Mouse (Mus musculus): ENCODE measurements at regions not wholly inside any gene's neighbourhood (a gene's known extent, or its start where the extent isn't known, plus 50 kb on each side); places are given as distances from the start of the nearest gene placed in this dataset.

DNA sequence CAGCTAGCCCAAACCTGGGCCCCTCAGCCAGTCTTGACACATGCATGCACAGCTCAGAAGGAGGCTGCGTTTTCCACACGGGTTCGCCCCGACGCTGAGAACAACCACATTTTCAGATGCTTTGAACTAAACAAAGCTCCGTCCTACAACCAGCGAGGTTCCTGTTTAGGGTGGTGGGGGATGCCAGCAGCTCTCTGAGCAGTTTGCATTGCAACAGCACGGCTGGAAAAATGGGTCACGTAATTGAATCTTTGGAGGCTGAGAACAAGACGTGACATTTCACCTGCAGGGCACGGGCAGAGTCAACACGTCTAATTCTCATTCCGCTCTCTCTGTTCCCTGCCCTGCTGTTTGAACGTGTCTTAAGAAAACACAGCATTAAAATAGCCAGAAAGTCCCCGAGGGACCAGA lies 119.2 kb downstream of the Syk start:
- no peak for DNase-seq (ENCODE audit: low spot score in 2 of 2)

GRCm38 (mm10) chr13:52703401-52704164 lies 120.6 kb downstream of the Syk start:
- DNase-seq (ENCODE audit: low spot score in 2 of 2): no peak

- DNase-seq (ENCODE audit: low spot score in 2 of 2): no peak
These were observed 121.7 kb downstream of the Syk start for GRCm38 (mm10) chr13:52704673-52705072.

DNA sequence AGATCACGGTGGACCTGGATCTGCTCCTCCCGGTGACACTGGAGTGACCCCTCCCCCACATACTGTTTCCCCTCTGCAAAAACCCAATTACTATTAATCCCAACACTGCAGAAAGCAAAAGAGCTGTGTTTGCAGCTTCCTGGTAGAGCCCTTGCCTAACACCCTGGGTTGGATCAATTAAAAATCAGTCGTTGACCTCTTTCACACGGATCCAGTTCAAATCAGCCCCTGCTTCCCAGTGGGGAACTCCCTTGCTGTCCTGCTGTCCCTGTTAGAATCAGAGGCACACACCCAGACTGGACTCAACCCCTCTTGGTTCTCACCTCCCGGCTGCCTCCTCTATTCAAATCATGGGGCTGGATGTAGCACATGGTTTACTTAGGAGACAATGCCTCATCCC lies 126.6 kb downstream of the Syk start:
- no peak for DNase-seq (ENCODE audit: low spot score in 2 of 2)

- peak; percentile 44 to 77 for DNase-seq (ENCODE audit: low spot score in 2 of 2)
These were observed 128.9 kb downstream of the Syk start for GRCm38 (mm10) chr13:52711713-52712369.

DNA sequence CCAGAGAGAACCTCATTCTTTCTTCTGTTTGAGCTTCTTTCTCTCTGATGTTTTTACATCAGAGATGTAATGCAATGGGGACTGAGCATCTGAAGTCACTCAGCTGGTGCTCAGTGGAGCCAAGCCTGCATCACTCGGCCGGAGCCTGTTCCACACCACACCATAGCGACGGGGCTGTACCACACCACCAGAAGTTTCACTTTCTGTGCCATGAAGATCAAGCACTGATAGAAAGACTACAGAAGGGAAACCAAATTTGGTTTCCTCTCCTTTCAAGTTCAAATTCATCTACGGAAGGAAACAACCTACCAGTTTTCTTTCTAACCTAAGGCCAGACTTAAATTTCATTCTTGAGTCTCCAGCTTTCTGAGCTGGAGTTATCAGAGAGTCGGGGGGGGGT lies 138.5 kb downstream of the Syk start:
- peak in 1 of 2 experiments; percentile 44 for DNase-seq (ENCODE audit: low spot score in 2 of 2)

- DNase-seq (ENCODE audit: low spot score in 2 of 2): no peak
These were observed 139.7 kb downstream of the Syk start for GRCm38 (mm10) chr13:52722718-52723117.

- no peak for DNase-seq (ENCODE audit: low spot score in 2 of 2)
These were observed 143.1 kb downstream of the Syk start for GRCm38 (mm10) chr13:52726043-52726442.

GRCm38 (mm10) chr13:52726525-52726924 lies 143.6 kb downstream of the Syk start:
- no peak for DNase-seq (ENCODE audit: low spot score in 2 of 2)

GRCm38 (mm10) chr13:52735453-52735933 lies 152.5 kb downstream of the Syk start:
- no peak for DNase-seq (ENCODE audit: low spot score in 2 of 2)

GRCm38 (mm10) chr13:52735934-52736523 lies 153.1 kb downstream of the Syk start:
- no peak for DNase-seq (ENCODE audit: low spot score in 2 of 2)

- no peak for DNase-seq (ENCODE audit: low spot score in 2 of 2)
These were observed 155.2 kb downstream of the Syk start for GRCm38 (mm10) chr13:52738095-52738660.

GRCm38 (mm10) chr13:52741371-52741770 lies 158.4 kb downstream of the Syk start:
- no peak for DNase-seq (ENCODE audit: low spot score in 2 of 2)

GRCm38 (mm10) chr13:52756005-52756404 lies 173.0 kb downstream of the Syk start:
- no peak for DNase-seq (ENCODE audit: low spot score in 2 of 2)

- DNase-seq (ENCODE audit: low spot score in 2 of 2): no peak
These were observed 163.8 kb downstream of the Auh start for GRCm38 (mm10) chr13:52765508-52766181.

- no peak for DNase-seq (ENCODE audit: low spot score in 2 of 2)
These were observed 163.2 kb downstream of the Auh start for GRCm38 (mm10) chr13:52766236-52766635.

- DNase-seq (ENCODE audit: low spot score in 2 of 2): no peak
These were observed 159.5 kb downstream of the Auh start for GRCm38 (mm10) chr13:52769956-52770355.

DNA sequence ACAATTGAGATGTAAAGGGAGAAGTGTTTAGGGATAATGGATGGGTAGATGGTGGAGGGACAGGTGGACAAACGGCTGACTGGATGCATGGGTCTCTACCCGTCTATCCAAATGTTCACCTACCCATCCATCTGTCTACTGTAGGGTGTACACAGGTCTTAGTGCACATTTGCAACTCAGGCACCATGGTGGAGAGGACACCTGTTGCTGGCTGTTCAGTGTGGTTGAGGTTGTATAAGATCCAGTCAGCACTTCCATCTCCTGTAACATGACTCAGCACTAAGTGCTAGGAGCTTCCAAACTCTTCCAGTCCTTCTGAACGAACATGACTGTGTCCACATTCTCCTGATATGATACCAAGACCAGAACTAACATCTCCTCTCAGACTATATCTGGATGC lies 158.0 kb downstream of the Auh start:
- DNase-seq (ENCODE audit: low spot score in 2 of 2): no peak

DNA sequence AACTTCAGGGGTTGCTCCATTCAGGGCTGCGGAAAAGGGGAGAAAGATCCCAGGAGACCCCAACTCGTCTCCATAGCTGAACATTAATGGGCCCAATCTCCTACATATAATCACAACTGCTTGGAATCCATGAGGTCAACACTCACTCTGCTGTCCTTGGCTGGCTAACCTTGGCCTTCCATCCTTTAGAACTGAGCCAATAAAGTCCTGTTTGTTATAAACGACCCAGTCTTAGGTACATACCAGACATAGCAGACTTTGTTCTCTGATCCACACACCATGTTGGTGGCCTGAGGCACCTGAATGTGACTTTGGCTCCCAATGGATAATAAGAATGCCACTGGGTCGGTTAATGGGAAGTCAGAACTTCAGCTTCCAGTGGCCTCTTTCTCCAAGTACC lies 157.4 kb downstream of the Auh start:
- DNase-seq (ENCODE audit: low spot score in 2 of 2): no peak

DNA sequence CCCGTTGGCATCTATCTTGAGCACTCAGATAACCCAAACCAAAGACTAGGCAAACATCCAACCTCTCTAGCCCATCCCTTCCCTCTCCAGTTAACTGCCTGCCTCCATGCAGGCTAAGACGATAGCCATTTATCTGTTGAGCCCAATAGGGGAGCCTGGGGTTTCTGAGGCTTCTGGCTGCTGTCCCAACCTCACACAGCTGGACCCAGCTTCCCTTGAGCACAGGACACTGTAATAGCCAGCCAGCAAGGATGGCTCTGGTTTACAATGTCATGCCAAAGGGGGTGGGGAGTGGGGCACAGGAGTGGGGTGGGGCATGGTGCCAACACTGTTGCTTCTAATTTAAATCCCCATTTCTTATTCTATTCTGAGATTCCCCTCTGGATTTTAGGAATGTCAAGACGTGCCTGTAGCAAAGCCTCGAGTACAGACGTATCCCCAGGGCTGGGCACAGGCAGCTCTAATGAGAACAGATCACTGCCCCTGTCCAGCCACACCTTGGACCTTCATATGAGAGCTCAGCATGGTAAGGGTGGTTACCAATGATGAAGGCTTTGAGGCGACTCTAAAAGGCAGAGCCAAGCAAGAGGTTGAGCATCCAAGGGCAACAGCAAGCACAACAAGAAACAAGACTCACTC lies 152.0 kb downstream of the Auh start:
- peak in 1 of 2 experiments; percentile 20 for DNase-seq (ENCODE audit: low spot score in 2 of 2)

GRCm38 (mm10) chr13:52778848-52779247 lies 150.6 kb downstream of the Auh start:
- DNase-seq (ENCODE audit: low spot score in 2 of 2): no peak

All from spleen, postnatal 10 days (tissue).